Mouse (Mus musculus): ENCODE data around the gene Hs3st4.

GRCm38 (mm10) chr7:123946836-123947235, 35.8 kb upstream of the Hs3st4 start:
- TF ChIP-seq CTCF (IDR thresholded peaks at IDR 0.05; ENCODE audit: extremely low read depth, insufficient read length, insufficient replicate concordance, low read depth, low read length) (no peak), POLR2A (IDR thresholded peaks at IDR 0.05; ENCODE audit: low read depth, low read length) (no peak)
